Mouse (Mus musculus): ENCODE measurements around the gene Gm7271. TPM values are rescaled to one million over a fixed set of nuclear protein-coding genes. Genes with fewer than 3 reads are reported as not detected.

The Gm7271 gene
- polyA plus RNA-seq, 1 experiment from 2014 or later = not detected

DNA sequence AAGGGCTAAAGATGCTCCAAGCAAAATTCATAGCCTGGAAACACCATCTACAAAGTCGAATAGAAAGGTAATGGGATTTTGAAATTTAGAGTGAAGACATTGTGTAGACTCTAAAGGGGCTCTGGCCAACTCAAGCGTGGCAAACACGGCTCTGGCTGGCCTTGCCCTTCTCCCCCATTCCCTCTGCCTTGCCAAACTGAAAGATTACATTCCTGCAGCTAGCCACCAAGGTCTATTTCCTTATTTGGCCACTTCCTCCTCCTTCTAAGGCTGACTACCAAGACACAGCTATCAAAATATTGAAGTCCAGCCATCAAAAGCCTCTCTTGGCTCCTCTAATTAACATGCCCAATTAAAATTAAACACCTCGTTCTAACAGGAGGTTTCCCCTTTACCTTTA is 41.2 kb downstream of the Gm7271 start:
- H3K4me3 ChIP-seq (ENCODE audit: low read length) = no peak overlapping the region
- H3K4me2 ChIP-seq (ENCODE audit: low read depth, low read length) = no peak overlapping the region
- peaks cover 4% of the 10 kb centered on the region for H3K4me1 ChIP-seq (replicated peaks; ENCODE audit: control insufficient read depth, insufficient read depth, low read length)
- WGBS = 50% methylated on average over 4 of the region's 4 CpGs
- H3K27me3 ChIP-seq (ENCODE audit: control insufficient read depth, insufficient read depth, low read depth, low read length) = no peaks in the 10 kb centered on the region
- no peak for ATAC-seq (ENCODE audit: low read depth)
- no peaks in the 10 kb centered on the region for H3K36me3 ChIP-seq (ENCODE audit: control insufficient read depth, insufficient read depth, low read length)
- H3K9me3 ChIP-seq (ENCODE audit: control insufficient read depth, low read length) = no peaks in the 10 kb centered on the region
- no peak overlapping the region for H3K9ac ChIP-seq (ENCODE audit: low read length)
- H3K27ac ChIP-seq (ENCODE audit: low read length) = no peak overlapping the region

DNA sequence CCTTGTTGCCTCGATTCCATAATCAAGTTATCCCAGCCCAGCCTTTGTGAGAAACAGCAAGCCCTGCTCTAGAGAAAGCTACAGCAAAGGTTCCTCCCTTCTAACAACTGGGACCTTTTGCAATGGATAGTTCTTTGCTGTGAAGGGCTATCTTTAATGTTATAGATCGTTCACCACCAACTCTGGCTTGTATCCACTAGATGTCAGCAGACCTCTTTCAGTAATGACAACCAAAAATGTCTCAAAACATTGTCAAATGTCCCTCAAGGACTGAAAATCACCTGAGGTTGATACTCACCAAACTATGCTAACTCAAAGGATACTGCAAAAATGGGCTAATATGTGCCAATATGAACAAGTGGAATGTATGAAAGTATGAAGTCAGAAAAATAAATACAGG is 42.0 kb downstream of the Gm7271 start:
- ATAC-seq (ENCODE audit: low read depth) = no peak
- H3K27ac ChIP-seq (ENCODE audit: low read length) = no peak overlapping the region
- no peaks in the 10 kb centered on the region for H3K27me3 ChIP-seq (ENCODE audit: control insufficient read depth, insufficient read depth, low read depth, low read length)

DNA sequence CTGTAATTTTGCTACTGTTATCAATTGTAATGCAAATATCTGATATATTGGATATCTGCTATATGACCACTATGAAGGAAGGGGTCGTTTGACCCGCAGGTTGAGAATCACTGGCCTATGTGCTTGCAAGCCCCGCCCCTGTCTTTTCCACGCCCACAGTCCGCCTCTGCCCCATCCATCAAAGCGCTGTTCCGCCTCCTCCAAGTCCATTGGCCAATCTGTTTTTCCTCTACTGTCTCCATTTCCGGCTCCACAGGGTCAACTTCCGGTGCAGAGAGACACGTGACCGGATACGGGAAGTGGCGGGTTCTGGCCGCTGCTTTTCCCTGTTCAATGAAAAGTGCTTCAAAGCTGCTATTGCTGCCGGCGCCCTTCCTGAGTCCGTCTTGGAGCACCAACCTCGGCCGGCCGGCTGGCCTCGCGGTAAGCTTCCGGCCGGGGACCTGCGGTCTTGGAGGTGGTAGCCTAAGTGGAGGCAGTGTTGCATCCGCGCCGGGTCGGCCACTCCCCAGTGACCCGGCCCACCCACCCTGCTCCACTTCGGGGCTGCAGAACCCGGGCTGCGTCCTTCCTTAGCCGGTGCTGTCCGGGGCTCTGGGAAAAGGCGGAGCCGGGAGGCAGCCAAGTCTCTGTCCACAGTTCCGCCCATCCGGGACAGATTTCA is 45.3 kb downstream of the Gm7271 start, which contains the start of gene Exoc1:
TSS of gene Exoc1 (plus strand) at position 272 of the 664 bp plus-strand sequence.
- 0 out of 2 replicates have a peak, but pooled peaks cover 5% of the 10 kb centered on the region for H3K36me3 ChIP-seq (ENCODE audit: control insufficient read depth, insufficient read depth, low read length)
- H3K9ac ChIP-seq (ENCODE audit: low read length) = peak within 1 kb of the TSS; percentile 83
- no peaks in the 10 kb centered on the region for H3K27me3 ChIP-seq (ENCODE audit: control insufficient read depth, insufficient read depth, low read depth, low read length)
- H3K4me1 ChIP-seq (replicated peaks; ENCODE audit: control insufficient read depth, insufficient read depth, low read length) = peaks cover 7% of the 10 kb centered on the region
- H3K4me3 ChIP-seq (ENCODE audit: low read length) = peak within 1 kb of the TSS; percentile 98
- ATAC-seq (ENCODE audit: low read depth) = peak; percentile 100
- H3K4me2 ChIP-seq (ENCODE audit: low read depth, low read length) = peak within 1 kb of the TSS; percentile 89
- H3K27ac ChIP-seq (ENCODE audit: low read length) = peak within 1 kb of the TSS; percentile 91
- WGBS = under 1% methylated on average over 39 of the region's 39 CpGs
- H3K9me3 ChIP-seq (ENCODE audit: control insufficient read depth, low read length) = no peaks in the 10 kb centered on the region

More for the DNA sequence above, 42.0 kb downstream of the Gm7271 start:
- Histone ChIP-seq H3K4me3 (ENCODE audit: low read length) (no peak overlapping the region), H3K4me2 (ENCODE audit: low read depth, low read length) (no peak overlapping the region), H3K4me1 (replicated peaks; ENCODE audit: control insufficient read depth, insufficient read depth, low read length) (peaks cover 7% of the 10 kb centered on the region), H3K9me3 (ENCODE audit: control insufficient read depth, low read length) (no peaks in the 10 kb centered on the region), H3K36me3 (ENCODE audit: control insufficient read depth, insufficient read depth, low read length) (no peaks in the 10 kb centered on the region), H3K9ac (ENCODE audit: low read length) (no peak overlapping the region)
- WGBS = 43% methylated on average over 2 of the region's 2 CpGs

DNA sequence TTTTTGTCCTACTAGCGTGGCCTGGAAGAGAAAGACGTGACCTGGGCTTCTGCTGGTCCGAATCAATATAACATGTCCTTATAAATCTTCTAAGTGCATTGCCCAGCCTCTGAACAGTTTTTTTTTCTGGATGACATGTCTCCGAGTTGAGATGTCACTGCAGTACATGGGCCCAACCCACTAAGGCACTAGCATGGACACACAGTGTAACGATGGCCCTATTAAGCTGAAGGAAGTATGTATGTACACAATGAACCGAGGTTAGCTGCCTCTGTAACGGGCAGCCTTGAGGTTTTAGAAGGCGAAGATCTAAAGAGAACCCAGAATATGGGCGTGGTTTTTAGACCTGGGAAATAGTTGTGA is 45.8 kb downstream of the Gm7271 start:
- WGBS = 6% methylated on average over 9 of the region's 9 CpGs

DNA sequence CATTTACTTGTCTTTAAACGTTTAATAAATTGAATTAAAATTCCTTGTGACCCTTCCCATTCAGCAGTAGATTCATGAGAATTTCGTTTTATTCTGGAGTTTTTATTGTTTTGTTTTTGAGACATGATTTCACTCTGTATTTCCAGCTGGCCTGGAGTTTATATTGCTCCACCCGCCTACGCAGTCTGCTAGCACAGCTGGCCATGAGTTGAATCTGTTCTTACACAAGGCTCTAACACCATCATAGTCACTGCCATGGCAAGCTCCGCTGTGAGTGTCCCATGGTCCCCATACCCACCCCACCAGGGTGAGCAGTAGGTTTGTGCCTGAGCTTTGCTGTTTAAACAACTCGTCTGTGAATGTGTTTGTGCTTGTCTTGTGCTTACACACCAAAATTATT is 49.3 kb downstream of the Gm7271 start:
- WGBS = 84% methylated on average over 6 of the region's 6 CpGs
- no peak for ATAC-seq (ENCODE audit: low read depth)
- Histone ChIP-seq H3K9me3 (ENCODE audit: control insufficient read depth, low read length) (no peaks in the 10 kb centered on the region), H3K36me3 (ENCODE audit: control insufficient read depth, insufficient read depth, low read length) (peaks cover 13% of the 10 kb centered on the region; the same call in 1 of the 2 replicates), H3K9ac (ENCODE audit: low read length) (no peak overlapping the region), H3K4me1 (replicated peaks; ENCODE audit: control insufficient read depth, insufficient read depth, low read length) (peaks cover 7% of the 10 kb centered on the region), H3K27ac (ENCODE audit: low read length) (no peak overlapping the region), H3K4me3 (ENCODE audit: low read length) (no peak overlapping the region), H3K4me2 (ENCODE audit: low read depth, low read length) (no peak overlapping the region), H3K27me3 (ENCODE audit: control insufficient read depth, insufficient read depth, low read depth, low read length) (no peaks in the 10 kb centered on the region)

More for the DNA sequence above, 45.8 kb downstream of the Gm7271 start:
- H3K4me3 ChIP-seq (ENCODE audit: low read length) = peak overlapping the region; percentile 98
- H3K4me2 ChIP-seq (ENCODE audit: low read depth, low read length) = peak overlapping the region; percentile 89
- ATAC-seq (ENCODE audit: low read depth) = 0 out of 2 replicates have a peak, but pooled peaks have one; percentile 20
- H3K9me3 ChIP-seq (ENCODE audit: control insufficient read depth, low read length) = no peaks in the 10 kb centered on the region
- H3K36me3 ChIP-seq (ENCODE audit: control insufficient read depth, insufficient read depth, low read length) = 0 out of 2 replicates have a peak, but pooled peaks cover 5% of the 10 kb centered on the region
- peak overlapping the region; percentile 83 for H3K9ac ChIP-seq (ENCODE audit: low read length)
- peaks cover 7% of the 10 kb centered on the region for H3K4me1 ChIP-seq (replicated peaks; ENCODE audit: control insufficient read depth, insufficient read depth, low read length)
- peak overlapping the region; percentile 91 for H3K27ac ChIP-seq (ENCODE audit: low read length)
- H3K27me3 ChIP-seq (ENCODE audit: control insufficient read depth, insufficient read depth, low read depth, low read length) = no peaks in the 10 kb centered on the region

DNA sequence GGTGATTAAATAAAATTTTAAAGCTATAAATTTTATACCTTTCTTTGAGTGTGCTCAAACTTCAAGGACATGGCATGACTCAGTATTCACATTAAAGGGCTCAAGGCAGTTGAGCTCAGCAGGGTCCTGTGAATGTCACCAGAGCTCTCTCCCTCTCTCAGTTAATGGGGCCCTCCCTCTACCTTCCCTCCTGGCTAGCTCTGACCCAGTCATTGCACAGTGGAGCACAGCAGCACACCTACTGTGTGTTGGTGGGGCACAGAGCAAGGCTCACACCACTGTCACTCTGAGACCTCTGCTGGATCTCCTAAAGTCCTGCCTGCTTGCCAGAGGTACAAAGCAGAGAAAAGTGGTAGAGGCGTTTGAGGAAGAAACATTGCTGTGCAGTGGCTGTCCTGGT is 52.4 kb downstream of the Gm7271 start:
- H3K9ac ChIP-seq (ENCODE audit: low read length) = no peak overlapping the region
- ATAC-seq (ENCODE audit: low read depth) = no peak
- H3K4me1 ChIP-seq (replicated peaks; ENCODE audit: control insufficient read depth, insufficient read depth, low read length) = no peaks in the 10 kb centered on the region
- 64% methylated on average over 1 of the region's 1 CpGs for WGBS
- H3K4me2 ChIP-seq (ENCODE audit: low read depth, low read length) = no peak overlapping the region
- H3K27ac ChIP-seq (ENCODE audit: low read length) = no peak overlapping the region
- H3K36me3 ChIP-seq (ENCODE audit: control insufficient read depth, insufficient read depth, low read length) = peaks cover 13% of the 10 kb centered on the region; the same call in 1 of the 2 replicates
- no peaks in the 10 kb centered on the region for H3K27me3 ChIP-seq (ENCODE audit: control insufficient read depth, insufficient read depth, low read depth, low read length)
- H3K9me3 ChIP-seq (ENCODE audit: control insufficient read depth, low read length) = no peaks in the 10 kb centered on the region
- no peak overlapping the region for H3K4me3 ChIP-seq (ENCODE audit: low read length)

DNA sequence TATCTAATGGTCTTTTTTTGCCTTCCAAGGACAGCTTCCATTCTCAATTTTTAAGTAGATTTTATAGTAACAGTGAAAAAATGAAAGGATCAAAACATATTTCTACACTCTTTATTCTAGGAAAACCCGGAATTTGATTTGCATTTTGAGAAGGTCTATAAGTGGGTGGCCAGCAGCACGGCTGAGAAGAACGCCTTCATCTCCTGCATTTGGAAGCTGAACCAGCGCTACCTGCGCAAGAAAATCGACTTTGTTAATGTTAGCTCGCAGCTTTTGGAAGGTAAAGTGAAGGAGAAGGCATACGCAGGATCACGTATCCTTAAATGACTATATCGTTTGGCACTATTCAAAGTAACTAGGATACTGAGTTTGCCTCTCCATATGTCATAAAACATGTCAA is 53.7 kb downstream of the Gm7271 start:
- peaks cover 17% of the 10 kb centered on the region; the same call in 1 of the 2 replicates for H3K36me3 ChIP-seq (ENCODE audit: control insufficient read depth, insufficient read depth, low read length)
- no peaks in the 10 kb centered on the region for H3K27me3 ChIP-seq (ENCODE audit: control insufficient read depth, insufficient read depth, low read depth, low read length)
- ATAC-seq (ENCODE audit: low read depth) = no peak
- H3K4me1 ChIP-seq (replicated peaks; ENCODE audit: control insufficient read depth, insufficient read depth, low read length) = no peaks in the 10 kb centered on the region
- H3K4me3 ChIP-seq (ENCODE audit: low read length) = no peak overlapping the region
- no peaks in the 10 kb centered on the region for H3K9me3 ChIP-seq (ENCODE audit: control insufficient read depth, low read length)
- H3K4me2 ChIP-seq (ENCODE audit: low read depth, low read length) = no peak overlapping the region
- WGBS = 95% methylated on average over 10 of the region's 10 CpGs
- H3K9ac ChIP-seq (ENCODE audit: low read length) = no peak overlapping the region
- H3K27ac ChIP-seq (ENCODE audit: low read length) = no peak overlapping the region

DNA sequence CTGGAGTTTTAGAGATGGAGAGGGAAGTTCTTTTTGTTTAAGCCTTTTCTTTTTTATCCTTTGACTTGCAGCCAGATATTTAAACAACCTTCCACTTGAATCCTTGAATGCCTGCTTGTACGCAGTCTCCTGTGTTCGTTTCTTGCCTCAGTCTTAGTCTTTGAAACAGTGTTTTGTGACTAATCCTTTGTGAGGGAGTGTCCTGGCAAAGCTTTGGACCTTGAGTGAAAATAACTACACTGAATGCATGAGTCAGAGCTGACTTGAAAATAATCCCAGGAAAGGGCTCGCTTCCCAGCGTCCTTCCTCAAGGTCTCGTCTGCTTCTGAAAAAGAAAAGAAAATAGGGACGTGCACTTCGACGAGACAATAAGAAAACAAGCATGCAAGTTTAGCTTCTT is 56.3 kb downstream of the Gm7271 start:
- peaks cover 23% of the 10 kb centered on the region for H3K36me3 ChIP-seq (ENCODE audit: control insufficient read depth, insufficient read depth, low read length)
- H3K9me3 ChIP-seq (ENCODE audit: control insufficient read depth, low read length) = no peaks in the 10 kb centered on the region
- H3K27me3 ChIP-seq (ENCODE audit: control insufficient read depth, insufficient read depth, low read depth, low read length) = no peaks in the 10 kb centered on the region
- H3K9ac ChIP-seq (ENCODE audit: low read length) = no peak overlapping the region
- ATAC-seq (ENCODE audit: low read depth) = no peak
- H3K4me3 ChIP-seq (ENCODE audit: low read length) = no peak overlapping the region
- H3K27ac ChIP-seq (ENCODE audit: low read length) = no peak overlapping the region
- WGBS = 70% methylated on average over 8 of the region's 8 CpGs
- no peaks in the 10 kb centered on the region for H3K4me1 ChIP-seq (replicated peaks; ENCODE audit: control insufficient read depth, insufficient read depth, low read length)
- H3K4me2 ChIP-seq (ENCODE audit: low read depth, low read length) = no peak overlapping the region

DNA sequence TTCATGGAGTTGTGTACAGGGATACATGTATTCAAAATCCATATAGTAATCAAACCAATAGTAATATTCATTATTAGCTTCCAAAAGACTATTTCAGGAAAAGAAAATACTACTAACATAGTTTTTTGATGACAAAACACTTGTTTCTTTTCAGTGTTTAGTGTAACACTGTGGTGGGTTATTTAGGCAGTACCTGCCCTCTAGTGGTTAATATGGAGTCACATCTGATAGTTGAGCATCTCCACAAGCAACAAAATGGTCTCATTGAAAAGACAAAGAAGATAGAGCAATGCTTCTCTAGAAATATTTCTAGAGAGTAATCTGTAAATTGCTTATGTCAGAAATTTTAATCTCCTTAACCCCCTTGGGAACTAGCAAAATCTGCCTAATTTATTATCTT is 57.0 kb downstream of the Gm7271 start:
- no peak overlapping the region for H3K4me3 ChIP-seq (ENCODE audit: low read length)
- no peaks in the 10 kb centered on the region for H3K27me3 ChIP-seq (ENCODE audit: control insufficient read depth, insufficient read depth, low read depth, low read length)
- H3K9me3 ChIP-seq (ENCODE audit: control insufficient read depth, low read length) = no peaks in the 10 kb centered on the region
- no peak overlapping the region for H3K4me2 ChIP-seq (ENCODE audit: low read depth, low read length)
- no peak overlapping the region for H3K27ac ChIP-seq (ENCODE audit: low read length)
- H3K36me3 ChIP-seq (ENCODE audit: control insufficient read depth, insufficient read depth, low read length) = peaks cover 23% of the 10 kb centered on the region
- no peak for ATAC-seq (ENCODE audit: low read depth)
- no peak overlapping the region for H3K9ac ChIP-seq (ENCODE audit: low read length)
- no peaks in the 10 kb centered on the region for H3K4me1 ChIP-seq (replicated peaks; ENCODE audit: control insufficient read depth, insufficient read depth, low read length)

Measured in lung, embryonic 16.5 days (tissue).